Mouse (Mus musculus) lung, adult 2 months (tissue): Measurements from ENCODE around the gene 3110082I17Rik.

ENCODE experiments used
- CTCF ChIP-seq: fragments of 200-500 bp; IDR thresholded peaks from 2 replicates; pipeline ENCODE4 v1.5.1; 2011; ENCODE audit warnings: mild to moderate bottlenecking, low read length, control low read depth; ENCODE audit not compliant: insufficient read depth
- POLR2A ChIP-seq: fragments of 200-500 bp; IDR thresholded peaks from 2 replicates; pipeline ENCODE4 v1.6.1; 2011; ENCODE audit warnings: low read depth, mild to moderate bottlenecking, control low read depth, low read length, borderline replicate concordance; ENCODE audit errors: extremely low read depth

DNA sequence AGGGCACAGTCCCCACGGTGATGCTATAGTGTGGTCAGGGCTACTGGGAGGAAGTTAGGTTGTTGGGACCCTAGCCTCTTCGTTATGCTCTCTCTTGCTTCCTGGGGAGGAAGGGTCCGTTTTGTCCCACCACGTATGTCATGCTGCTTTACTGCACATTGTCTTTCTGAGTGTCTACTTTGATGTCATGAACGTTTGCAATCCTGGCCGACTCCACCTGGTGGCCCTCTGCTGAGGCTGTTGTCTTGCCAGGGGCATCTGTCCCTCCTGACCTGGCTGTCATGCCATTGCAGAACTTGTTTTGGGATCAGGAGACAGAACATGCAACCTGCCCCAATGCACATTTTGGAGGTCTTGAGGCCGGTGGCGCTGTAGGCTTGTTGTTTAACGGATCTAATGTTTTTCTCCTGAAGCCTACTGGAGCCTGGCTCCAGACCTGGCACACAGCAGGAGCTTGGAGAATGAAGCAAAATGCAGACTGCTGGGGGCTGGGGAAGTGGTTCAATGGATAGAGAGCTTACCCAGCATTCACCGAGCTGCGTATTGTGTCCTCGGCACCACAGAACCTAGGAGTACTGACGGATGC lies 134.1 kb downstream of the 3110082I17Rik start:
- no peak for TF ChIP-seq CTCF
- TF ChIP-seq POLR2A, result no peak
